Mouse (Mus musculus) heart, postnatal 14 days (tissue): ENCODE data around the gene Gm19965. TPM values are rescaled to one million over a fixed set of nuclear protein-coding genes. Genes with fewer than 3 reads are reported as not detected.

Experiments used
- DNase-seq, 2 experiments: peaks; one replicate each; pipeline ENCODE4 v3.0.0; 2021 to 2022
- intact Hi-C: fragments of 180-260 bp; cut with DNase I; formaldehyde crosslinking; loops from one replicate; pipeline ENCODE4 v1.15.1; 2025
- long read RNA-seq, 2 experiments: library from polyadenylated mRNA; stranded (forward); transcript quantifications; one replicate each; pipeline ENCODE4 v2.0.0; 2021
- total RNA-seq, 2 experiments: library from RNA; stranded (reverse); gene quantifications; 2 replicates each; pipeline ENCODE4 v1.2.3; 2021

Gene Gm19965
- total RNA-seq, result not detected
- long read RNA-seq, experiment 1, result 0 reads
- long read RNA-seq, experiment 2, result 0 reads

DNA sequence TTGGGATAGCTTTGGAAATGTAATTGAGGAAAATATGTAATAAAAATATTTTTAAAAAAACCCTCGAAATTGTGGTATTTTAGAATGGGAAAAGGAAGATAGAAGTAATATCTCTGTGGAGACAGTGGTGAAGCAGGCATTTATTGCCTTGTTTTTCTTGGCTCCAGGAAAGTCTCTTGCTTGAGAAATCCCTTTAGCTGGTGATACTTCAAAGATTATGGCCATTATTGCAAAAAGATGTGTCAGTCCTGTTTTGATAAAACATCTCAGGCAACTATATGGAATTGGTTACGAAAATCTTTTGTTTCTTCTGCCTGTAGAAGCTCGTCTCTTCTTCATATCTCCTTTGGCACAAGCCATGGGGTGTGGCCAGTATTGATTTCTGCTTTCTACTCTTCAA is at the start of gene Gm19965:
Gene Gm19965 (plus strand): TSS at position 301 of the 400 bp plus-strand sequence.
- no peak for DNase-seq
- intact Hi-C loops, result no loop called here

DNA sequence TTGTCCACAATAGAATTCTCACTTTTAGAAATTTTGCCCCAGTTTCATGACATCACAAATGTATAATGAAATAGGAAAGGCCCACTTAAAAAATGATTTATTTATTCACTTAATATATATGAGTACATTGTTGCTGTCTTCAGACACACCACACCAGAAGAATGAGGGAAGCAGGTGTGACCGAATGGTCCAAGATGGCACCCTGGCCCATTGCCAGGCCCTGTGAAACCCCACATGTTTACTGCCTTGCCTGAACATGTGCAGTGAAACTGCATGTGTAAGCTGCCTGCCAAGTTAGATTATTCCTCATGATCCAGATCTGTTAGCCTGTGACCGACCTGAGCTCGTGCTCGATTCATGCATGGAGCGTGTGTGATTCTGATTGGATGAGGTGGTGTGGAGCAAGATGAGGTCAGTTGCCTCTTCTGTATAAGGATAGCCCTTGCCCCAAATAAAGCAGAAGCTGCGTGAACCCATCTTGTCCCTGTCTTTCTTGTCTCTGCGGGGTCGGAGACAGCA is 20.3 kb upstream of the Gm19965 start:
- intact Hi-C loops, result no loop called here
- DNase-seq, result no peak
